Mouse (Mus musculus) neural tube, embryonic 10.5 days (tissue): ENCODE results near the gene 1700029I15Rik.
"Not testable (repeated sequence)": the region's sequence is repeated elsewhere in the genome, so short reads cannot be mapped to it uniquely, and the experiment has no call there.

Experiments
- DNase-seq: peaks from one replicate; pipeline ENCODE4 v3.0.0-alpha.2; 2017; ENCODE audit warnings: low spot score; ENCODE audit errors: extremely low spot score

1700029I15Rik gene

GRCm38 (mm10) chr2:92391703-92392317 is 9.5 kb downstream of the 1700029I15Rik start:
- DNase-seq = no peak

DNA sequence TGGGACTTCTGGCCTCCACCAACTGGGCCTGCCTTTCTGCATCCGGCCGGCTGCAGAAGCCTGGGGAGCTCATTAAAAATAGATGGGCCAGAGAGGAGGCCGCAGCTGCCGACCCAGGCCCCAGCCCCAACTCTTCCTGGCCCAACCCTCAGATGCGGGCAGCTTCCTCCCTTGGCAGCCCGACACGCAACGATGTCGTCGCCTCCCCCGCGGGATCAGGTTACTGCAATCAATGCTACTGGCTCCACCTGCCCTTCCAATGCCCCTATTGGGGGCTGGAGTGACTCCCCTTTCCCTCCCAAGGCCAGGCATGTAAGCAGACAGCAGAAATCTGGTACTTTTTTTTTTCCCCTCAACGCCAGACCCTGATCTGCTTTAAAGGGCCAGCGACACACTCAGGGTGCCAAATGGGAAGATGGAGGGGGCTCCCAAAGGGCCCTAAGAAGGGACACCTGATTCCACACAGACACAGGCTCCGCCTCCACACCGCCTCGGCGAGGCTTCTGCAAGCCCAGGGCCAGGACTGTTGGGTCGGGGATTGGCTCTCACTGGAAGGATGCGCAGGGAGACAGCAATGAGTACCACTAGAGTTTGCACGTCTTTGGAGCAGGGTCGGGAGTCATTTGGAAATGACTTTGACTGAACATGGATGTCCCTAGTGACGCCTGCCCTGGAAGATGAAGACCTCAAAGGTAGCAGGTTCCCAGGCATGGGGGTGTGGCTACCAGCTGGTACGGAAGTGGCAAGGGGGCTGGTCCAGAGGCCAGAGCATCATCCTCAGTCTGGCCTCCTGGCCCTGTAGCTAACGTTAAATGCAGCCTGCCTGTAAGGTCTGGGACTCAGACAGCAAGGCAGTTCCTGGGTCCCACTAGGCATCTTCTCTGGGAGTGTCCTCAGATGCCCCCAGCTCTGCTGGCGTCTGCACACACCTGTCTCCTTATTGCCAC is 10.3 kb downstream of the 1700029I15Rik start:
- peak; percentile 79 for DNase-seq

GRCm38 (mm10) chr2:92395535-92395934 is 13.2 kb downstream of the 1700029I15Rik start:
- no peak for DNase-seq

- no peak for DNase-seq
Observed at GRCm38 (mm10) chr2:92397436-92397835, 15.1 kb downstream of the 1700029I15Rik start.

GRCm38 (mm10) chr2:92399877-92400276 is 17.5 kb downstream of the 1700029I15Rik start:
- not testable (repeated sequence) for DNase-seq

- DNase-seq = no peak
Observed at GRCm38 (mm10) chr2:92400682-92401081, 18.3 kb downstream of the 1700029I15Rik start.

GRCm38 (mm10) chr2:92401091-92401561 is 18.8 kb downstream of the 1700029I15Rik start, which contains the start of gene Mapk8ip1:
Mapk8ip1 (minus strand) TSS chr2:92401263.
- DNase-seq = peak; percentile 52

DNA sequence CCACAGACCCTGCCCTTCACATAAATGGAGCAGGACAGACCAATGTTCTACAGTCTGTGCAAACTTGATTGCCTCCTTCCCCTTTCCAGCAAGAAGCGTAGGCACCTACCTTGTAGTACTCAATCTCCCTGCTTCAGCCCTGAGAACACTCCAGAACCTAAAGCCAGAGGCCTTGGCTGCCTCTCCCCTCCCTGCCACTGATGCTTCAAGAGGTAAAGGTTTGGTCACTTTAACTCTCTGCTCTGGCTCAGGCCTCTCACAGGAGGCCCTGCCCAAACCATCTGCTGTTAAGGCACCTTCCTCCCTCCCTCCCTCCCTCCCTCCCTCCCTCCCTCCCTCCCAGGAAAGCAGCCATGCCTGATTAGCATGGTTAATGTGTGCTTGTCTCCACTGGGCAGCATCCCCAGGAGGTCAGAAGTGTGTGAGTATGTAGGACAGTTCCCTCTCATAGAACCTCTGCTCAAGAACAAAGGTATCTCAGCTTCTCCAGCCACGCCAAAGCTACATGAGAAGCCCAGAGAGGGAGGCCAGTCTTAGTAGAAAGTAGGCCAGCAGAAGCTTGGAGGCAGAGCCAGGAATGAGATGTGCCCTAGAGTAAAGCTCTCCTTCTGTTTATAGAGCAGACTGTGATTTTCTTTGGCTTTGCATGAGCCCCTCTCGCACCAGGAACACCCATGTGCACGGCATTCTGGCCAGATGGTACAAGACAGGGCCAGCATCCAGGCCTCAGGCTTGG is 20.4 kb downstream of the 1700029I15Rik start:
- no peak for DNase-seq

- DNase-seq = no peak
Observed at GRCm38 (mm10) chr2:92403776-92404319, 21.5 kb downstream of the 1700029I15Rik start.

- no peak for DNase-seq
Observed at GRCm38 (mm10) chr2:92404737-92405136, 22.4 kb downstream of the 1700029I15Rik start.

GRCm38 (mm10) chr2:92405687-92406086 is 23.3 kb downstream of the 1700029I15Rik start:
- DNase-seq = no peak

- DNase-seq = no peak
Observed at GRCm38 (mm10) chr2:92408309-92409045, 26.1 kb downstream of the 1700029I15Rik start.

DNA sequence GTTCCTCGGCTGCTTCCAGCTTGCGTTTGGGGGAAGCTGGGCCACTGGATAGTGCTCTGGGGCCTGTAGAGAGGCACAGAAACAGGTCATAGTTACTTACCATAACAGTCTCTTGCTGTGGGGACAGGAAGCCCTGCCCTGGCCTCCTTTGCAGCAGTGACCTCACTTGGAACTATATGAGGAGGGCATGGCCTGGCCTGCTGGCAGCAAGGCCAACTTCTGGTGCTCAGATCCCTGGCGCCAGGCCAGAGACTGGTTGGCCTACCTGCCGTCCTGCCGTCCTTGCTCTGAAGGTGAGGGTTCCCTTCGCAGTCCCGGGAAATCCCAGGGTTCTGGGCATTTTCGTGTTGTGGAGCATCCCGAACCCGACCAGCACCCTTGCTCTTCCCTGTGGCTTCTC is 29.4 kb downstream of the 1700029I15Rik start:
- no peak for DNase-seq

DNA sequence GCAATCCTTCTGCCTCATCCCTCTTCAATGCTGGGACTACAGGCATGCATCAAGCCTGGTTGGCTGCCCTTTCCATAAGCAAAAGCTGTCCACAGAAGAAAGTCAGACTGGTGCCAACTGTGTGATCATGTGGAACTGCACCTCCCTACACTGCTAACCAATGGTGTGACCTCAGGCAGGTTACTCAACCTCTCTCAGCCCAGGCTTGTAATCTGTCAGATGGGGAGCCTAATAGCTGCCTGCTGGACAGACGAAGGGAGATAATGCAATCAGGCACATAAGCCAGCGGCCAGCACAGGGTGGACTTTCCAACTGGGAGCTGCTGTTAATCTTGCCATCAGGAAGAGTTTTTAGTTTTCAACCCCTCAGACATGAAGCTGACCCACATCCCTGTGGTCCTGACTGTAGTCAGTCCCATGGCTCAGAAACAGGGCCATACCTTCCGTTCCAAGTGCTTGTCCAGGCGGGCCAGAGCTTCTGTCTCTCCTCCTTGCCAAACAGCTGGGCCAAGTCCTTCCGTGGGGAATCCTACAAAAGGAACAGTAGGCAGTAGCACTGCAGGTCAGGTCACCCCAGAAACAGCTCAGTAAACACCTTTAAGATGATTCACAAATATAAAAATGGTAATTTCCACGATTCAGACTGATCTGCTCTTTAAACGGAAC is 39.5 kb downstream of the 1700029I15Rik start:
- no peak for DNase-seq

GRCm38 (mm10) chr2:92422388-92423135 is 40.2 kb downstream of the 1700029I15Rik start:
- DNase-seq = no peak

GRCm38 (mm10) chr2:92423156-92423555 is 40.8 kb downstream of the 1700029I15Rik start:
- DNase-seq = no peak

DNA sequence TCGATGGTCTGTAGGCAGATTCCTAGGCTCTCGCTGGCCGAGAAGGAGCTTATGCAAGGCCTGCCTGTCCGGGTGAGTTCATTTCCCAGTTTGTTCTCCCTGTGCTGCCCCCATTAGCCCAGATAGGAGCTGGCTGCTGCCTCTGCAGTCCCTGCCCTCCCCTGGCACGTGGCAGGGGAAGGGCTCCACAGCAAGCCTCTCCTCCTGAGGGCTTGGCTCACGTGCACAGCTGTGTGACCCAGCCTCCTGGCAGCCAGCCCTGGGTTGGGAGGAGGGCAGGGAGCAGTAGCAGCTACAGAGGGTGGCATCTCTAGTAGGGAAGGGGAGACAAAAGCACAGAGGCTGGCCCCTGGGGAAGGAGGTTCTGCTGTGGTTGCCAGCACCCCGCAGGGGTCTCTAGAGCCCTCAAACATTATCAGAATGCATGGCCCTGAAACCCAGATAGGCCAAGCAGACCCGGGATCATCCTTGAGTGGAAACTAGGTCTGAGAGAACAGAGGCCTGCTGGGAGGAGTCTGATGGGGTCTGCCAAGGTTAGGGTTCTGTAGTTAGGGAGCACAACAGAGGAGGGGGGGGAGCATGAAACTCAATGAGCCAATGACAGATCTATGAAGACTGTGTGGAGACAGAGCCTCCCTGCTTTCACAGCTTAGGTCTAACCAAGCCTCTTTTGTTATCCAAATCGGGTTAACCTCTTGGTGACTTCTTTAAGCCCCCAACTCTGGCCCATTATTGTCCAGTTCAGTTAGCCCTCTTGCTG is 41.5 kb downstream of the 1700029I15Rik start:
- no peak for DNase-seq

DNA sequence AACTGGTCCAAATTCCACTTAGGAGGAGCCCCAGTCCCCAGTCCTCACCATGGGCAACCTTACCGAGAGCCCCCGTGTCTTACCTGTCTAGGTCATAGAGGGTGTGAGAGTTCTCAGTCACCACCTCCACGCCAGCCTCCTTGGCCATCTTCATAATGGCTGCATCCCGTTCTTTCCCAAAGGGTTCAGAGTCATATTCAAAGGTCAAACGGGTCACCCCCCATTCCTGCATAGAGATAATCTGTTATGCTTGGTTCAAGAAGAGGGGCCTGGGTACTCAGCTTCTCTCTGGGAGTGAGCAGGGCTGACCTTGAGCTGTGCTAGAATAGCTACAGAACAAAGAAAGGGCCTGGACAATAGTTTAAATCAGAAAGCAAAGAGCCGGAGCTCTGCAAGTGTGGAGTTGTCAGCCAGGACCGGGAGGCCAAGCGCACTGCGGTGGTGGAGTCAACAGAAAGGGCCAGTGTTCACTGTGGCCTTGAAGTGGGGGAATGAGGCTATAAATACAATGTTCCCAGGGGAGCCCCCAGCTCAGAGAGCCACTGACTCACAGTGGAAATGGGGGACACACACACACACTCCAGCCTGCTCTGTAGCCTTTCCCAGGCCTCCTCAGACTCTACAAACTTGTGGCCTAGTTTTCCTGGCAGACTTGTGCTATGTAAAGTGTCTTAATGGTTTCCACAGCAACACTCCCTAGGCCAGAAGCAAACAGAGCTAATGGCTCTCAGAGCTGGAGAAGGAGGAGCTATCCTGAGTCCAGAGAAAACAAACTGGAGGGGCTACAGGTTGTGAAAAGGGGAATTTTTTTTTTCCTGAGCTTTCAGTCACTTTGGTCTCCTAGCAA is 42.3 kb downstream of the 1700029I15Rik start:
- DNase-seq = no peak
